Mouse (Mus musculus) heart, adult 2 months (tissue): ENCODE data around the gene 3830406C13Rik.

Experiments used
- EP300 ChIP-seq: fragments of 200-500 bp; IDR thresholded peaks from 2 replicates; pipeline ENCODE4 v1.6.1; 2011; ENCODE audit warnings: low read depth, low read length, control low read depth; ENCODE audit not compliant: insufficient read depth
- POLR2A ChIP-seq: fragments of 200-500 bp; IDR thresholded peaks from 2 replicates; pipeline ENCODE4 v1.6.1; 2011; ENCODE audit warnings: mild to moderate bottlenecking, low read depth, low read length, control low read depth; ENCODE audit not compliant: insufficient read depth

GRCm38 (mm10) chr14:12341789-12342457 is 58.0 kb downstream of the 3830406C13Rik start:
- TF ChIP-seq POLR2A (no peak), EP300 (no peak)
